Mouse (Mus musculus) heart, postnatal 0 days (tissue): ENCODE measurements at regions not wholly inside any gene's neighbourhood (a gene's known extent, or its start where the extent isn't known, plus 50 kb on each side); places are given as distances from the start of the nearest gene placed in this dataset.

ENCODE experiments used
- CTCF ChIP-seq: IDR thresholded peaks from 2 replicates; pipeline ENCODE4 v1.5.1; 2016; ENCODE audit warnings: antibody characterized with exemption, control low read depth, low read depth
- EP300 ChIP-seq: IDR thresholded peaks from 2 replicates; pipeline ENCODE4 v1.6.1; 2016; ENCODE audit warnings: antibody characterized with exemption, low read depth

DNA sequence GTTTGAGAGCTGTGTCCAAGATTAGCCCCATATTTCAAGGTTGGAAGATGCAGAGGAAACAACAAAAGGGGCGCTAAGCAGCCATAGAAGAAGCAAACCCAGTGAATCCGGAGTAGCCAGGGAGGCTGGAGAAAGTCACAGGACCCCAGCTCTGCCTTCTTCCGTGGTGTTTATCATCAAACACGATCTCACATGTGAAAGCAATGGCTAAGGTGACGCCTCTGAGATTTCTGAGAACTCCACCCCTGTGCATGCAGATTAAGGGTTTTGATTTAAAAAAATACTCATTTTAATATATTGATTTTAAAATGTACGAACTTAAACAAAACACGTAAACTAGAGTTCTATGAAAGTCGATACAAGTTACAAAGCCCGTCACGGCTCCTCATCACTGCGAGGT, 134.4 kb upstream of the Dyrk2 start:
- TF ChIP-seq CTCF = no peak
- TF ChIP-seq EP300 = no peak
